Mouse (Mus musculus): ENCODE measurements around the gene Crcp.
"Not testable (repeated sequence)": the region's sequence is repeated elsewhere in the genome, so short reads cannot be mapped to it uniquely, and the experiment has no call there.

GRCm38 (mm10) chr5:130036300-130036699 is 7.2 kb downstream of the Crcp start:
- not testable (repeated sequence) for TF ChIP-seq CTCF (IDR thresholded peaks at IDR 0.05; ENCODE audit: low read depth, low read length); GATA1 (IDR thresholded peaks at IDR 0.05; ENCODE audit: borderline replicate concordance, low read length)

Measured in G1E (cell line).